Mouse (Mus musculus) neural tube, embryonic 11.5 days (tissue): ENCODE results near the gene Vegfb. TPM values are rescaled to one million over a fixed set of nuclear protein-coding genes. Genes with fewer than 3 reads are reported as not detected.
"Not testable (repeated sequence)": the region's sequence is repeated elsewhere in the genome, so short reads cannot be mapped to it uniquely, and the experiment has no call there.

ENCODE experiments used
- ATAC-seq: fragments of 200-750 bp; cut with Nextera tagmentation; 2 replicates; pipeline ENCODE4 v1.8.0; 2017; ENCODE audit warnings: moderate number of reproducible peaks, mild to moderate bottlenecking, moderate TSS enrichment, moderate library complexity; ENCODE audit not compliant: insufficient read depth, low FRiP score, low TSS enrichment
- DNase-seq: peaks from one replicate; pipeline ENCODE4 v3.0.0-alpha.2; 2015; ENCODE audit warnings: low spot score
- H3K27ac ChIP-seq: fragments of 300-500 bp; sonication (generic); 2 replicates; pipeline ENCODE4 v1.5.1; 2014; ENCODE audit warnings: low read depth, mild to moderate bottlenecking, low read length
- H3K27me3 ChIP-seq: fragments of 300-500 bp; sonication (generic); 2 replicates; pipeline ENCODE4 v1.6.1; 2014; ENCODE audit warnings: mild to moderate bottlenecking, low read length, mixed read lengths; ENCODE audit not compliant: control insufficient read depth, insufficient read depth
- H3K36me3 ChIP-seq: fragments of 300-500 bp; sonication (generic); 2 replicates; pipeline ENCODE4 v1.6.1; 2014; ENCODE audit warnings: mild to moderate bottlenecking, low read length, moderate library complexity, mixed read lengths; ENCODE audit not compliant: control insufficient read depth, insufficient read depth
- H3K4me1 ChIP-seq: fragments of 300-500 bp; sonication (generic); 2 replicates; pipeline ENCODE4 v1.6.1; 2014; ENCODE audit warnings: low read length, mixed read lengths; ENCODE audit not compliant: control insufficient read depth, insufficient read depth
- H3K4me2 ChIP-seq: fragments of 300-500 bp; sonication (generic); 2 replicates; pipeline ENCODE4 v1.6.1; 2014; ENCODE audit warnings: low read depth, mild to moderate bottlenecking, moderate library complexity
- H3K4me3 ChIP-seq: fragments of 300-500 bp; sonication (generic); 2 replicates; pipeline ENCODE4 v1.5.1; 2014; ENCODE audit warnings: low read depth, low read length
- H3K9ac ChIP-seq: fragments of 300-500 bp; sonication (generic); 2 replicates; pipeline ENCODE4 v1.6.1; 2014; ENCODE audit warnings: mild to moderate bottlenecking, low read length
- H3K9me3 ChIP-seq: fragments of 300-500 bp; sonication (generic); 2 replicates; pipeline ENCODE4 v1.6.1; 2016; ENCODE audit warnings: low read length; ENCODE audit not compliant: control insufficient read depth
- WGBS: fragments of 180-500 bp; shearing (Covaris S2); extraction: QIAGEN DNeasy Blood & Tissue Kit; methylation state at CpG from one replicate; pipeline ENCODE4 v1.1.7; 2014; 5-methylcytosine and 5-hydroxymethylcytosine counted together
- polyA plus RNA-seq: library from polyadenylated mRNA; unstranded; fragments of >200 nt; fragmentation: Nextera tagmentation; extraction: Ambion mirVana; gene quantifications from 2 replicates; pipeline ENCODE4 v1.2.1, GENCODE M21; 2014

Vegfb gene
- polyA plus RNA-seq, 1 experiment from 2014 or later, result 27.8 TPM

DNA sequence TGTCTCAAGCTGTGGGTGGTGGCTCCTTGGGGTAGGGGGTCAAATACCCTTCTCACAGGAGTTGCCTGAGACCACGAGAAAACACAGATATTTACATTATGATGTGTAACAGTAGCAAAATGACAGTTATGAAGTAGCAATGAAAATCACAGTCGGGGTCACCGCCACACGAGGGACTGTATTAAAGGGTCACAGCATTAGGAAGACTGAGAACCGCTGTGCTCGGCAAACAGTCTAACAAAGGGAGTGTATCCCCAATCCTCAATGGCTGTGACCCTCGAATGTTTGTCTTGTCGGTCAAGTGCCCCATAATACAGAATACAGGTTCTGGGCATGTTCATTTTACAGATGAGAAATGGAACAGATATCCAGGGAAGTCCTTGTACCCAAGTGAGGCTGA lies 6.6 kb upstream of the Vegfb start:
- DNase-seq (no peak), ATAC-seq (no peak)
- Histone ChIP-seq H3K4me2 (no peak overlapping the region), H3K36me3 (no peaks in the 10 kb centered on the region; the same call in 1 of the 2 replicates), H3K4me1 (peaks cover 22% of the 10 kb centered on the region), H3K9me3 (no peaks in the 10 kb centered on the region), H3K27ac (no peak overlapping the region), H3K4me3 (no peak overlapping the region), H3K27me3 (no peaks in the 10 kb centered on the region), H3K9ac (no peak overlapping the region)
- 89% methylated on average over 8 of the region's 8 CpGs for WGBS

DNA sequence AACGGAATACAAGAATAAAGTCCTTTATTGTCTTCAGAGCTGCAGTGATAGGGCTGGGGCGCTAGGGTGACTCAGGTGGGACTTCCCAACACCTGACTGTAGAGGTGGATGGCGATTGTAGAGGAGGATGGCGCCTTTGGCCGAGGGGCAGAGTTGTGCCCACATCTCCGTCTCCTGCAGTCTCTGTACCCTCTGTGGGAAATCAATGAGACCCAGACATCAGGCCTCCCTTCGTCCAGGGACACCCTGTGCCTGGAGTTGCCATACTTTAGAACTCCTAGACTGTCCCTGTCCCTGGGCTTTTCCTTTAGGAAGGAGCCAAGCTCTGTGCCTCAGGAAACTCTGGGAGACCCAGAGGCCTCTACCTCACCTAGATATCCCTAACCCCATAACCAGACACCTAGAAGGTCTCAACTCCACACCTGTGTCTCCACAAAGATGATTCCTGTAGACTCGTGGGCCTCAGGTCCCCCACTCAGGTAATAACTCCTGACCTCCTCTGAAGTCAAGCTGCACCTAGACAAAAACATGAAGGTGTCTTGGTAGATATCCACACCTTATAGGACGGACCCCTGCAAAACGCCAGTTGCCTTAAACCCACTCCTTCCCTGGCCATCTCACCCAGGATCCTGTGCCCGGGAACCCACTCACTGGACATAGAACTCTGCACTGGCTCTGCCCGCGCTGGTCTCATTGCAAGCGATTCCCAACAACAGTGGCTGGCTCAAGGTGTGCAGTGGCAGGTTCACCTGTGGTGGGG lies 5.7 kb upstream of the Vegfb start:
- Histone ChIP-seq H3K4me1 (peaks cover 22% of the 10 kb centered on the region), H3K4me2 (peak overlapping the region; percentile 71), H3K9ac (peak overlapping the region; percentile 53), H3K4me3 (peak overlapping the region; percentile 46), H3K36me3 (no peaks in the 10 kb centered on the region), H3K27me3 (no peaks in the 10 kb centered on the region), H3K9me3 (no peaks in the 10 kb centered on the region), H3K27ac (peak overlapping the region; percentile 42; the same call in 1 of the 2 replicates)
- DNase-seq (no peak), ATAC-seq (no peak; the same call in 1 of the 2 replicates)
- WGBS, result 58% methylated on average over 14 of the region's 14 CpGs

DNA sequence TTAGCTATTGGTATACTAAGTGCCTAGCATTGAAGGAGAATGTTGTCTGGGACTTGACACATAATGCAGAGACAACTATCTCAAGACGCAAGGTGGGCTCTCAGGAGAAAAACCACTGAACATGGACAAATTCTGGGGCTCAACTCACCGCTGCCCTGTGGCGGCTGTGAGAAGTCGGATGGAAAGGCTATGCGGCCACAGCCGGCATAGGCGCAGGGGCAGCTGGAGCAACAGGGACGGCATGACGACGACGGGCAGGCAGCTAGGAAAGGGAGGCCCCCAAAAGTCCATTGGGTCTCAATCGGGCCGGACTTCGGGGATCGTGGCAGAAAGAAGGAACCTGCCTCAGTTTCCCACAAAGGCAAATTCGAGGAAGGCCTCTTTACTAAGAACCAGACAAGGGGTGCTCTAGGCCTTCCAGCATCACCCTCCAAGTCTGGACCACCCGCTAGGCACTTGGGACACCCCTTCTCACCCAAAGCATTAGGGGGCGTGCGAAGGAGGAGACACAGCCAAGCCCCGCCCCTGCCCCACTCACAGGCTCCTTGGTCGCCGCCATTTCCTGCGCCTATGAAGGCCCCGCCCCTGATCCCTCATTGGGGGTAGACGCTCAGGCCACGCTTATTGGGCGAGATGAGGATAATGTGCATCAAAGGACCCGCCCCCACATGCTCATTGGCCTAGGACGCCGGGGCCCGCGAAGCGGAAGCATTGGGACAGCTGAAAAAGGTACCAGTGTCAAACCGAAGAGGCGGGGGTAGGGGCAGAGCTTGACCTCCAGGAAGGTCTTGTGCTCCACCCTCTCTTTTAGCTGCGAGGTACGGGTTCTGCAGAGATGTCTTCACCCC lies 4.8 kb upstream of the Vegfb start, which contains the start of gene Dnajc4:
Dnajc4 (minus strand) TSS at position 562 of the 848 bp plus-strand sequence.
- DNase-seq (peak; percentile 97), ATAC-seq (peak; percentile 94)
- Histone ChIP-seq H3K4me3 (peak within 1 kb of the TSS; percentile 46), H3K4me1 (peaks cover 22% of the 10 kb centered on the region), H3K9ac (peak within 1 kb of the TSS; percentile 57), H3K27me3 (no peaks in the 10 kb centered on the region), H3K4me2 (peak within 1 kb of the TSS; percentile 71), H3K9me3 (no peaks in the 10 kb centered on the region), H3K36me3 (no peaks in the 10 kb centered on the region), H3K27ac (peak within 1 kb of the TSS; percentile 42; the same call in 1 of the 2 replicates)
- WGBS, result 3% methylated on average over 37 of the region's 37 CpGs

DNA sequence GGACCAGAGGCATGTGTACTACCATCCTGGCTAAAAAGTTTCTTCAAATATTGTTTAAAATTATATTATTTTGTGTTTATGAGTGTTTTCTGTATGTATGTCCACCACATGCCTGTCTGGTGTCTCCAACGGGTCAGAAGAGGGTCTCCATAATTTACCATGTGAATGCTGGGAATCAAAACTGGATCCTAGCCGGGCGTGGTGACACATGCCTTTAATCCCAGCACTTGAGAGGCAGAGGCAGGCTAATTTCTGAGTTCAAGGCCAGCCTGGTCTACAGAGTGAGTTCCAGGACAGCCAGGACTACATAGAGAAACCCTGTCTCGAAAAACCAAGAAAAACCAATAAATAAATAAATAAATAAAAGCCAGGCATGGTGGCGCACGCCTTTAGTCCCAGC lies 3.7 kb upstream of the Vegfb start:
- not testable (repeated sequence) for H3K9me3 ChIP-seq, DNase-seq, H3K4me2 ChIP-seq, H3K9ac ChIP-seq, ATAC-seq, H3K36me3 ChIP-seq, H3K4me3 ChIP-seq, H3K27ac ChIP-seq, H3K27me3 ChIP-seq
- WGBS, result 92% methylated on average over 6 of the region's 6 CpGs
- H3K4me1 ChIP-seq, result peaks cover 18% of the 10 kb centered on the region

DNA sequence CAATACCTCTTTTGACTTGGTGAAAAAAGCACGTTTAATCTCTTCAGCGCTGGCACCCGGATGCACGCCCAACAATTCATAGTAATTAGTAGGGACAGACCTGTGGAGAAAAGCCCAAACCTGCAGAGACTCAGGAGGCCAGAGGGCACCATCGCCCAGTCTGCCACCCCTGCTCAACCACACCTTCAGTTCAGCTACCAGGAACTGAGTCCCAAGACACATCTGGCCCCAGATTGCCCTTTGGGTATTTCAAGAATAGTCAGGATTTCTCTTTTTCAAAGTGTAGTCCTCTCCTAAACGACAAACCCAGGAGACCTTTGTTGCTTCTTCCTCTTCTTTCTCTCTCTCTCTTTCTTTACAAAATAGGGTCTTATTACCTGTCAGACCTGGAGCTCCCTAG lies 3.3 kb upstream of the Vegfb start:
- WGBS, result 81% methylated on average over 6 of the region's 6 CpGs
- no peak for ATAC-seq
- H3K4me1 ChIP-seq, result peaks cover 20% of the 10 kb centered on the region

DNA sequence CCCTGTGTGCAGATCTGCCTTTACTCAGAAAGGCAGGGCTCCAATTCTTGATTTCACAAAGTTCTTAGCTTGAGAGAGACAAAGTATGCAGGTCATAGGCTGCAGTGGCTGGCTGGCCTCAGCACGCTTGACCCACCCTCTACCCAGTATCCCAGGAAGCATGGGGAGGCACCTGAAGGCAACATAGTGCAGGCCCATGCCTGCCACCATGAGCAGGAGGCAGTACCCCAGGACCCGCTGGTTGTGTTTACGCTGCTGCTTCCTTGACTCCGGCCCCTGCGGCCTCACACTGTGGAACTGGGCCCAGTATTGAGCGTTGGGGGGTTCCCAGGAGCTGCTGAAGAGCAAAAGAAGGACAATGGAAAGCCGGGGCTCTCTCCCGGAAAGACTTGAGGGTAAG lies 1.8 kb upstream of the Vegfb start:
- no peak overlapping the region for H3K4me3 ChIP-seq
- 84% methylated on average over 8 of the region's 8 CpGs for WGBS
- ATAC-seq (no peak), DNase-seq (no peak)
- no peaks in the 10 kb centered on the region for H3K9me3 ChIP-seq
- H3K4me1 ChIP-seq, result peaks cover 13% of the 10 kb centered on the region
- no peak overlapping the region for H3K9ac ChIP-seq
- H3K27ac ChIP-seq, result no peak overlapping the region
- H3K27me3 ChIP-seq, result no peaks in the 10 kb centered on the region
- H3K4me2 ChIP-seq, result no peak overlapping the region
- peaks cover 3% of the 10 kb centered on the region; the same call in 1 of the 2 replicates for H3K36me3 ChIP-seq

More for the DNA sequence above, 3.3 kb upstream of the Vegfb start:
- H3K27me3 ChIP-seq, result no peaks in the 10 kb centered on the region
- no peak overlapping the region for H3K4me3 ChIP-seq
- no peak overlapping the region for H3K9ac ChIP-seq
- H3K36me3 ChIP-seq, result no peaks in the 10 kb centered on the region
- no peaks in the 10 kb centered on the region for H3K9me3 ChIP-seq
- H3K27ac ChIP-seq, result no peak overlapping the region
- H3K4me2 ChIP-seq, result no peak overlapping the region
- no peak for DNase-seq

DNA sequence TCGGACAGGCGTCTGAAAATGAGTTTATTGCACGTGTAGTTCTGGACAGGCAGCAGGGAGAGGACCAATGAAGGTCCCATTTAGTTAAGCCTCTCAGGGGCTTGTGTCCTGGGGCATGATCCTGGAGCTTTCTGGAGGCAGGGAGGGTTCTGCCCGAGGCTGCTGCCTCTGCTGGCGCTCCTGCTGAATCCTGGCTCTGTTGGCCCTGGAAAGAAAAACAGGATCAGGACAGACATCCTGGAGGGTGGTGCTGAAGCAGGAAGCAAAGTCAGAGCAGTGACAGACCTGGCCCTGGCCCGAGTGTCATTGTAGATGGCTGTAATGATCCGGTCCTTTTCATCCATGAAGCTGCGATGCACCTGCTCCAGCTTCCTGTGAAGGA lies 444 bp upstream of the Vegfb start:
- WGBS, result under 1% methylated on average over 8 of the region's 8 CpGs
- peak overlapping the region; percentile 95 for H3K4me2 ChIP-seq

DNA sequence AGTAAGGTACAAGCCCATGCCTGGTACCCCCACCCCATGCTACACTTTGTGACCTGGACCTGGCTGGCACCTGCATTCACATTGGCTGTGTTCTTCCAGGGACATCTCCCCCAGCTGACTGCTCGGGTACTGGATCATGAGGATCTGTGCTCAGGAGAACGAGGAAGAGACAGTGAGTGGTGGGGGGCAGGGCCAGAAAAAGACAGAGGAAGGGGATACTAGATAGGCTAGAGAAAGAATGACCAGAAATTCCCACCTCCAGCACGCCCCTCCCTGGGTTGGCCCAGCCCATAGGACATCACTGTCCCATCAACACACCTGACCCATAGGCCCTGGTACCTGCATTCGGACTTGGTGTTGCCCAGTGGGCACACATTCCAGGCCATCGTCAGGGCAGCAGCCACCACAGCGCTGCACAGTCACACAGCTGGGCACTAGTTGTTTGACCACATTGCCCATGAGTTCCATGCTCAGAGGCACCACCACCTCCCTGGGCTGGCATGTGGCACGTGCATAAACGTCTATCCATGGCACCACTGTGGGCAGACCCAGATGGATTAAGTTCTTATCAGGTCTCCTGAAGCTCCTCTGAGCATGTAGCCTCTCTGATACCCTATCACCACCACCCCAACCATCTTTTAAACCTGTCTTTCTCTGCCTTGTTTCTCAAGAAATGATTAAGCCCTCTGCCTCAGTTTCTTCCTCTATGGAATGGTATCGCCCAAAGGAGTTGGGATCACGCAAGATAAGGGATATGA lies 1.3 kb downstream of the Vegfb start:
- no peaks in the 10 kb centered on the region for H3K27me3 ChIP-seq
- no peak overlapping the region for H3K9ac ChIP-seq
- no peaks in the 10 kb centered on the region for H3K9me3 ChIP-seq
- peaks cover 7% of the 10 kb centered on the region for H3K4me1 ChIP-seq
- DNase-seq (no peak), ATAC-seq (no peak)
- H3K27ac ChIP-seq, result no peak overlapping the region
- peaks cover 3% of the 10 kb centered on the region; the same call in 1 of the 2 replicates for H3K36me3 ChIP-seq
- peak overlapping the region; percentile 95 for H3K4me2 ChIP-seq
- WGBS, result 83% methylated on average over 10 of the region's 10 CpGs
- H3K4me3 ChIP-seq, result peak overlapping the region; percentile 91

More for the DNA sequence above, 444 bp upstream of the Vegfb start:
- DNase-seq (no peak), ATAC-seq (no peak)
- peak overlapping the region; percentile 86 for H3K9ac ChIP-seq
- H3K4me1 ChIP-seq, result peaks cover 11% of the 10 kb centered on the region
- H3K27ac ChIP-seq, result no peak overlapping the region
- no peaks in the 10 kb centered on the region for H3K27me3 ChIP-seq
- no peaks in the 10 kb centered on the region for H3K9me3 ChIP-seq
- H3K36me3 ChIP-seq, result peaks cover 3% of the 10 kb centered on the region; the same call in 1 of the 2 replicates
- H3K4me3 ChIP-seq, result peak overlapping the region; percentile 91
